Mouse (Mus musculus): ENCODE data around the gene Srsf1.

GRCm38 (mm10) chr11:88049732-88050131, 2.6 kb downstream of the Srsf1 start:
- TF ChIP-seq POLR2A (IDR thresholded peaks at IDR 0.05; ENCODE audit: borderline replicate concordance, extremely low read depth, low read depth, low read length) (no peak), CTCF (IDR thresholded peaks at IDR 0.05; ENCODE audit: insufficient read depth, low read length) (no peak)
